Mouse (Mus musculus): ENCODE measurements at regions not wholly inside any gene's neighbourhood (a gene's known extent, or its start where the extent isn't known, plus 50 kb on each side); places are given as distances from the start of the nearest gene placed in this dataset.

- Histone ChIP-seq H3K36me3 (ENCODE audit: control insufficient read depth, insufficient read depth, low read length, poor library complexity, severe bottlenecking) (no peaks in the 10 kb centered on the region), H3K9me3 (ENCODE audit: control insufficient read depth, insufficient read depth, low read depth, low read length) (no peaks in the 10 kb centered on the region), H3K4me3 (ENCODE audit: insufficient read depth in 1 of 2, low read depth in 1 of 2, low read length in 2 of 2, poor library complexity in 1 of 2, severe bottlenecking in 1 of 2) (no peak overlapping the region), H3K4me1 (ENCODE audit: control insufficient read depth in 2 of 2, insufficient read depth in 2 of 2, low read length in 2 of 2, poor library complexity in 1 of 2) (no peaks in the 10 kb centered on the region), H3K27ac (ENCODE audit: insufficient read depth, low read depth, low read length, poor library complexity, severe bottlenecking) (no peak overlapping the region), H3K9ac (ENCODE audit: insufficient read depth, low read depth, low read length, poor library complexity, severe bottlenecking) (no peak overlapping the region)
- DNase-seq (ENCODE audit: low read depth, low spot score), result no peak
- in situ Hi-C loops (cut with MboI; ENCODE audit: low sequenced_read_pairs in 2 of 2, unreplicated experiment in 2 of 2), result no loop called here
- TF ChIP-seq HCFC1 (IDR thresholded peaks at IDR 0.05; ENCODE audit: borderline replicate concordance, insufficient read depth, low read length) (no peak), CHD2 (IDR thresholded peaks at IDR 0.05; ENCODE audit: low read depth, low read length) (no peak), MAFK (IDR thresholded peaks at IDR 0.05; ENCODE audit: insufficient read depth, low read depth, low read length) (no peak), ZC3H11A (IDR thresholded peaks at IDR 0.05; ENCODE audit: borderline replicate concordance, low read depth, low read length) (no peak)
Measured at GRCm38 (mm10) chr13:111194337-111194736, 60.5 kb upstream of the Actbl2 start.

GRCm38 (mm10) chr13:111201532-111201931 lies 53.3 kb upstream of the Actbl2 start:
- Histone ChIP-seq H3K4me1 (ENCODE audit: control insufficient read depth in 2 of 2, insufficient read depth in 2 of 2, low read length in 2 of 2, poor library complexity in 1 of 2) (no peaks in the 10 kb centered on the region), H3K4me3 (ENCODE audit: insufficient read depth in 1 of 2, low read depth in 1 of 2, low read length in 2 of 2, poor library complexity in 1 of 2, severe bottlenecking in 1 of 2) (no peak overlapping the region), H3K36me3 (ENCODE audit: control insufficient read depth, insufficient read depth, low read length, poor library complexity, severe bottlenecking) (no peaks in the 10 kb centered on the region), H3K9ac (ENCODE audit: insufficient read depth, low read depth, low read length, poor library complexity, severe bottlenecking) (no peak overlapping the region), H3K27ac (ENCODE audit: insufficient read depth, low read depth, low read length, poor library complexity, severe bottlenecking) (no peak overlapping the region), H3K9me3 (ENCODE audit: control insufficient read depth, insufficient read depth, low read depth, low read length) (no peaks in the 10 kb centered on the region)
- in situ Hi-C loops (cut with MboI; ENCODE audit: low sequenced_read_pairs in 2 of 2, unreplicated experiment in 2 of 2), result no loop called here
- DNase-seq (ENCODE audit: low read depth, low spot score), result no peak
- TF ChIP-seq ZNF384 (IDR thresholded peaks at IDR 0.05; ENCODE audit: low read depth, low read length) (no peak), CHD2 (IDR thresholded peaks at IDR 0.05; ENCODE audit: low read depth, low read length) (no peak), ZC3H11A (IDR thresholded peaks at IDR 0.05; ENCODE audit: borderline replicate concordance, low read depth, low read length) (no peak), HCFC1 (IDR thresholded peaks at IDR 0.05; ENCODE audit: borderline replicate concordance, insufficient read depth, low read length) (no peak), MAFK (IDR thresholded peaks at IDR 0.05; ENCODE audit: insufficient read depth, low read depth, low read length) (no peak)

DNA sequence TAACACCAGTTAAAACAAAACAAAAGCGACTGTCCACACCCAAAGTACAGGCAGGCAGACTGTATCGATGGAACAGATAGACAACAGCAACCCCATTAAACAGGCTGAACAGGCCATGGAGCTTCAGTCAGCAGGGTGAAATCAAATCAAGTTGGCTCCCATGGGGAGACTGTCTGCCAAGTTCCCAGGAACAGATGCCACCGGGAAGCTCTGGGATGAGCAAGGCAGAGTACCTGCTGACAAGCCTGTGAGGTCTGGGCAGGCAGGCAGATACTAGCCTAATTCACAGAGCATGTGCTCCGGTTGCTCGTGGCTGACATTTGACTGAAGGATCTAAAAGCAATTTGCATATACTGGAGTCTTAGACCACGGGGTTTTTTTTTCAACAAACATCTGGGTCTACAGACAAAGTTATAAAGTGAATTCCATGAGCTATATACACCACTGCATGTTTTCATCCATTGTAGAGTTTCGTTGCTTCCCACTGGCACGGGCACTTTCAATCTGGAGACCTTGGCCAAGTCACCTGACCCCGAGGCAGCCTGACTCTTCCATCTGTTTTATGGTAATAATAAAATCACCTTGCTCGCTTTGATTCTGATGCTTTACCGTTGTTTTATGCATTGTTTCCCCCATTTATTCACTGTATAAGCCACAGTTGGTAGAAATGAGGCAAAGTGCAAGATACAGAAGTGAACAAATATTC lies 50.1 kb upstream of the Actbl2 start:
- Histone ChIP-seq H3K27ac (ENCODE audit: insufficient read depth, low read depth, low read length, poor library complexity, severe bottlenecking) (no peak overlapping the region), H3K9me3 (ENCODE audit: control insufficient read depth, insufficient read depth, low read depth, low read length) (no peaks in the 10 kb centered on the region), H3K4me3 (ENCODE audit: insufficient read depth in 1 of 2, low read depth in 1 of 2, low read length in 2 of 2, poor library complexity in 1 of 2, severe bottlenecking in 1 of 2) (no peak overlapping the region), H3K36me3 (ENCODE audit: control insufficient read depth, insufficient read depth, low read length, poor library complexity, severe bottlenecking) (no peaks in the 10 kb centered on the region), H3K9ac (ENCODE audit: insufficient read depth, low read depth, low read length, poor library complexity, severe bottlenecking) (no peak overlapping the region), H3K4me1 (ENCODE audit: control insufficient read depth in 2 of 2, insufficient read depth in 2 of 2, low read length in 2 of 2, poor library complexity in 1 of 2) (no peaks in the 10 kb centered on the region)
- DNase-seq (ENCODE audit: low read depth, low spot score), result no peak
- no peak for TF ChIP-seq MAFK (IDR thresholded peaks at IDR 0.05; ENCODE audit: insufficient read depth, low read depth, low read length)
- in situ Hi-C loops (cut with MboI; ENCODE audit: low sequenced_read_pairs in 2 of 2, unreplicated experiment in 2 of 2), result no loop called here

Data from ES-E14 (cell line).